Mouse (Mus musculus) C2C12 (cell line): ENCODE results near the gene Gjb2.

Experiments
- CTCF ChIP-seq: IDR thresholded peaks from one replicate; pipeline ENCODE4 v1.5.1; 2011; ENCODE audit not compliant: control insufficient read depth, insufficient read depth, insufficient read length
- MYOD1 ChIP-seq: IDR thresholded peaks from one replicate; pipeline ENCODE4 v1.6.1; 2011; ENCODE audit warnings: low read depth; ENCODE audit not compliant: control insufficient read depth, insufficient read length

DNA sequence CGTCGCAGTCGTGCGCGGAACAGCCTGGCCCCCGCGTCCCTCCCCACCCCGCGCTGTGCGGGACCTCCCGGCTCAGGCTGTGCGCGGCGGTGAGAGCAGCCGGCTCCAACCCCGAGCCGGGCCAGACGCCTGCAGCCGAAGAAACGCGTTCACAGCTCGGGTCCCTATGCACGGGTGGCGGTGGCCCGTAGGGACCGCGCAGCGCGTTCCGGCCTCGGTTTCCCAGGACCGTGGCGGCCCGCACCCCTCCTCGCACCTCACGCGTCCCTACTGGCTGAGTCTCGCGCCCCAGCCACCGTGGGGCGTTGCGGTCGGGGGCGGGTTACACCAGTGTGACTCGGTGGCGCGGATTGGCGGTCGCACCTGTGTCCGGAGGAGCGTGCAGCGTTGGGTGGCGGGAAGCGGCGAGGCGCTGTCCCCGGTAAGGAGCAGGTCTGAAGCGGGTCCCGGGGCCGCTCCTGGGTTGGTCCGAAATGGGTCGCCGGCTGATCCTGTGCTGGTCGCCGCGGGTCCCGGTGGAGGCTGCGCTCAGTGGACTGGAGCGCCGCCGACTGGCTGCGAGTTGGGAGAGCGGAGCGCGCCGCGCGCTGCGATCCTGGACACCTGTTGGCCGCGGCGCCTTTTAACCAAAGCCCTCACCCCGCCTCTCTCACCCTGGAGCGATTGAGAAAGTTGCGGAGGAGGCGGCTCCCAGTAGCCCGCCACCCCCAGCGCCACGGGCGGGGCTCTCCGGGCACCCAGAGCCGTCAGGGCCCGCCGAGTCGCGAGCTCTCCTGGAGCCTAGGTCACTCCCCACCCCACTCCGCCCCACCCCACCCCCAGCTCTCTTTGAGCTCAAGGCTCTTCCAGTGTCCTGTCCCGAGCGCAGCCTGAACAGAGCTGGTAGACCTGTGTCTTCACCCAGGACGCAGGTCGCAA, at the start of gene Gjb2:
- TF ChIP-seq CTCF (no peak), MYOD1 (no peak)
